Mouse (Mus musculus): ENCODE data around the gene Metrn. TPM values are rescaled to one million over a fixed set of nuclear protein-coding genes. Genes with fewer than 3 reads are reported as not detected.

Metrn gene
- total RNA-seq, 2 experiments from 2014 or later = 24.5 to 27.7 TPM

GRCm38 (mm10) chr17:25773549-25774120 lies 23.3 kb downstream of the Metrn start, which contains the start of gene Narfl:
Gene Narfl (plus strand): TSS chr17:25773776.
- peak; percentile 96 to 97 for DNase-seq

- no peak for DNase-seq
These were observed 27.6 kb downstream of the Metrn start for GRCm38 (mm10) chr17:25769331-25769730.

- no peak for DNase-seq
These were observed 31.1 kb downstream of the Metrn start for GRCm38 (mm10) chr17:25765886-25766285.

- no peak for DNase-seq
These were observed 34.3 kb downstream of the Metrn start for GRCm38 (mm10) chr17:25762591-25762990.

GRCm38 (mm10) chr17:25761561-25761970 lies 35.4 kb downstream of the Metrn start:
- DNase-seq = no peak

GRCm38 (mm10) chr17:25760148-25760547 lies 36.8 kb downstream of the Metrn start:
- no peak for DNase-seq

GRCm38 (mm10) chr17:25757691-25758090 lies 39.2 kb downstream of the Metrn start:
- no peak for DNase-seq

GRCm38 (mm10) chr17:25756378-25757242 lies 40.3 kb downstream of the Metrn start:
- DNase-seq = no peak

GRCm38 (mm10) chr17:25755627-25756377 lies 41.1 kb downstream of the Metrn start:
- DNase-seq = no peak

GRCm38 (mm10) chr17:25755086-25755485 lies 41.9 kb downstream of the Metrn start:
- DNase-seq = no peak

GRCm38 (mm10) chr17:25754241-25754640 lies 42.7 kb downstream of the Metrn start, which contains the start of gene Msln:
Gene Msln (minus strand): TSS chr17:25754378.
- no peak for DNase-seq

GRCm38 (mm10) chr17:25751446-25751845 lies 45.5 kb downstream of the Metrn start:
- peak; percentile 81 to 83 for DNase-seq

- DNase-seq = no peak
These were observed 47.6 kb downstream of the Metrn start for GRCm38 (mm10) chr17:25749314-25749713.

GRCm38 (mm10) chr17:25748238-25748637 lies 48.7 kb downstream of the Metrn start:
- peak; percentile 31 to 34 for DNase-seq

- DNase-seq = peak; percentile 24 to 33
These were observed 52.6 kb downstream of the Metrn start for GRCm38 (mm10) chr17:25744311-25744710.

- peak; percentile 80 to 85 for DNase-seq
These were observed 53.1 kb downstream of the Metrn start for GRCm38 (mm10) chr17:25743831-25744230.

Small RNA genes lying within 50 kb of the gene (microRNA-seq; reads per million reads assigned to microRNA genes)
- gene Gm25083 = not detected
- 2.0 reads per million for gene Mir3082
- not detected for gene Mir6966

Other genes with a start within 250 kb of the Metrn start
- gene Sox8, start 226.4 kb downstream of the Metrn start, total RNA-seq (2021) = 1 to 10 TPM; 1.3 to 2.5 TPM
- gene Lmf1, start 218.1 kb downstream of the Metrn start, total RNA-seq (2021) = 10 to 100 TPM; 29.6 to 37.9 TPM
- 1 to 10 TPM; 1.7 to 2.3 TPM for gene Gng13, start 80.0 kb downstream of the Metrn start, total RNA-seq (2021)
- 1 to 10 TPM; 3.6 to 4.0 TPM for gene Chtf18, start 69.7 kb downstream of the Metrn start, total RNA-seq (2021)
- 10 to 100 TPM; 12.5 to 13.4 TPM for gene Rpusd1, start 69.5 kb downstream of the Metrn start, total RNA-seq (2021)
- gene Mslnl, start 61.1 kb downstream of the Metrn start, total RNA-seq (2021) = not detected
- gene Msln, start 42.8 kb downstream of the Metrn start, total RNA-seq (2021) = 1 to 10 TPM; 5.5 to 8.2 TPM
- 10 to 100 TPM; 26.0 to 31.0 TPM for gene Narfl, start 23.4 kb downstream of the Metrn start, total RNA-seq (2021)
- gene Haghl, start 11.5 kb downstream of the Metrn start, total RNA-seq (2021) = 10 to 100 TPM; 17.6 to 32.8 TPM
- not detected for gene Ccdc78, start 10.6 kb downstream of the Metrn start, total RNA-seq (2021)
- gene Fam173a, start 4.2 kb downstream of the Metrn start, total RNA-seq (2021) = 10 to 100 TPM; 76.7 to 85.4 TPM
- not detected for gene AC134908.4, start 1.5 kb downstream of the Metrn start, total RNA-seq (2021)
- gene Fbxl16, start 11.9 kb upstream of the Metrn start, total RNA-seq (2021) = 10 to 100 TPM; 19.4 to 34.2 TPM
- gene Wdr24, start 26.5 kb upstream of the Metrn start, total RNA-seq (2021) = 10 to 100 TPM; 16.6 to 20.8 TPM
- 10 to 100 TPM; 87.8 to 93.9 TPM for gene Jmjd8, start 31.7 kb upstream of the Metrn start, total RNA-seq (2021)
- 100 to 1,000 TPM; 167 to 173 TPM for gene Stub1, start 36.3 kb upstream of the Metrn start, total RNA-seq (2021)
- 10 to 100 TPM; 17.4 to 20.3 TPM for gene Rhbdl1, start 40.2 kb upstream of the Metrn start, total RNA-seq (2021)
- gene Gm20683, start 44.6 kb upstream of the Metrn start, total RNA-seq (2021) = 10 to 100 TPM in 1 of 2 experiments, 1 to 10 TPM in 1; 9.5 to 13.3 TPM
- gene Rhot2, start 47.7 kb upstream of the Metrn start, total RNA-seq (2021) = 100 to 1,000 TPM in 1 of 2 experiments, 10 to 100 TPM in 1; 97.2 to 104 TPM
- 10 to 100 TPM; 12.9 to 15.6 TPM for gene Wdr90, start 64.4 kb upstream of the Metrn start, total RNA-seq (2021)
- 100 to 1,000 TPM; 340 to 398 TPM for gene Mcrip2, start 71.6 kb upstream of the Metrn start, total RNA-seq (2021)
- gene Mettl26, start 77.9 kb upstream of the Metrn start, total RNA-seq (2021) = 100 to 1,000 TPM; 106 to 124 TPM
- gene Wfikkn1, start 83.7 kb upstream of the Metrn start, total RNA-seq (2021) = 1 to 10 TPM in 1 of 2 experiments, under 1 TPM in 1; 0.99 to 1.2 TPM
- 10 to 100 TPM; 20.6 to 46.0 TPM for gene Rab40c, start 122.6 kb upstream of the Metrn start, total RNA-seq (2021)
- gene Pigq, start 147.8 kb upstream of the Metrn start, total RNA-seq (2021) = 100 to 1,000 TPM in 1 of 2 experiments, 10 to 100 TPM in 1; 96.8 to 117 TPM
- not detected for gene Nhlrc4, start 147.8 kb upstream of the Metrn start, total RNA-seq (2021)
- not detected for gene A930017K11Rik, start 155.4 kb upstream of the Metrn start, total RNA-seq (2021)
- 10 to 100 TPM; 16.7 to 23.8 TPM for gene Capn15, start 188.7 kb upstream of the Metrn start, total RNA-seq (2021)